Mouse (Mus musculus) olfactory bulb, adult 2 months (tissue): Measurements from ENCODE around the gene Bcat2.

ENCODE experiments used
- CTCF ChIP-seq: fragments of 200-500 bp; IDR thresholded peaks from 2 replicates; pipeline ENCODE4 v1.5.1; 2012; ENCODE audit warnings: low read depth, mild to moderate bottlenecking, low read length, moderate library complexity; ENCODE audit not compliant: insufficient read depth
- POLR2A ChIP-seq: fragments of 200-500 bp; IDR thresholded peaks from 2 replicates; pipeline ENCODE4 v1.6.1; 2012; ENCODE audit warnings: mild to moderate bottlenecking, low read depth, low read length, moderate library complexity; ENCODE audit not compliant: insufficient read depth

DNA sequence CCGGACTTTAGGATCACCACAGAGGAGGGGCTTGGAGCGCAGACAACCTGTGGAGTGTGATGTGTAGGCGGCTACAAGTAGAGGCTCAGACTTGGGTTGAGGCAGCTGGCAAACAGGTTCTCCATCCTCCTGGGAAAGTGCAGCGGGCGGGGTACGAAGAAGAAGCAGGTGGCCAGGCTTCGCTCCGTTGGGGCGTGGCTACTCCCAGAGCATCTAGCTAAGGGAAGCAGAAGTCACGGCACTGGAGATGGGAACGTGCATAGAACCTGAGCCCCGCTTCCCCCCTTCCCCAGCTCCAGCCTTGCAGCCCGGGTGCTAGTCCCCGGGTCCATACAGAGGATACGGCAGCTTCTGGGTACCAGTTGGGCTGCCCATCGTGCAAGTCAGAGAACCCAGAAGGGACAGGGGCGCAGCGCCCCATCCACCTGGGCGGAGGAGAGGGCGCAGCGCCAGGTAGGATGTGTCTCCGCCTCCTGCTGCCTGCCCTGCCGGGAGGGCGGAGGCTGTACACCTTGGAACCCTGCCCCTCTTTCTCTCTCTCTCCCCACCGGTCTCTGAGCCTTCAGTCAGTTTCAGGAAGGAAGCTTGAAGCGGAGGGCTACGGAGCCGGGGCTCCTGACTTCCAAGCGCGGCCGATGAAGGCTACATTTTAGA is 47.2 kb downstream of the Bcat2 start, which contains the start of gene Fut1:
- no peak for TF ChIP-seq CTCF
- TF ChIP-seq POLR2A, result no peak
